Mouse (Mus musculus) megakaryocyte, embryonic 14.5 days (primary cell): ENCODE data around the gene Zfp217. TPM values are rescaled to one million over a fixed set of nuclear protein-coding genes. Genes with fewer than 3 reads are reported as not detected.

Source experiments
- H3K27me3 ChIP-seq: replicated peaks from 2 replicates; pipeline ENCODE3; 2012; ENCODE audit warnings: inconsistent platforms
- H3K36me3 ChIP-seq: replicated peaks from 2 replicates; pipeline ENCODE3; 2012; ENCODE audit warnings: low read length, inconsistent platforms, mixed read lengths
- H3K4me1 ChIP-seq: 2 replicates; pipeline ENCODE4 v1.6.1; 2012; ENCODE audit warnings: inconsistent platforms
- H3K4me3 ChIP-seq: replicated peaks from 2 replicates; pipeline ENCODE3; 2012; ENCODE audit warnings: moderate library complexity, mild to moderate bottlenecking, inconsistent platforms
- H3K9me3 ChIP-seq: 2 replicates; pipeline ENCODE4 v1.6.1; 2012; ENCODE audit warnings: inconsistent platforms
- FLI1 ChIP-seq: IDR thresholded peaks from 2 replicates; pipeline ENCODE4 v1.6.1; 2012; ENCODE audit warnings: low read length, inconsistent platforms, mixed read lengths
- GATA1 ChIP-seq: IDR thresholded peaks from 3 replicates; pipeline ENCODE4 v1.6.1; 2012; ENCODE audit warnings: mixed read lengths, low read length, inconsistent platforms, borderline replicate concordance
- polyA plus RNA-seq: library from polyadenylated mRNA; stranded (reverse); fragments of >175 nt; gene quantifications from 2 replicates; pipeline ENCODE4 v1.2.3, GENCODE M21; 2012; ENCODE audit warnings: low replicate concordance; ENCODE audit not compliant: insufficient read depth

Gene Zfp217
- polyA plus RNA-seq, 1 experiment, result 3.0 TPM

GRCm38 (mm10) chr2:170091563-170092443 lies 56.1 kb downstream of the Zfp217 start:
- no peaks in the 10 kb centered on the region for H3K9me3 ChIP-seq
- no peaks in the 10 kb centered on the region for H3K4me1 ChIP-seq
- H3K4me3 ChIP-seq, result no peak overlapping the region
- TF ChIP-seq GATA1, result no peak
- no peak for TF ChIP-seq FLI1
- H3K36me3 ChIP-seq, result no peaks in the 10 kb centered on the region
- H3K27me3 ChIP-seq, result peaks cover 12% of the 10 kb centered on the region

DNA sequence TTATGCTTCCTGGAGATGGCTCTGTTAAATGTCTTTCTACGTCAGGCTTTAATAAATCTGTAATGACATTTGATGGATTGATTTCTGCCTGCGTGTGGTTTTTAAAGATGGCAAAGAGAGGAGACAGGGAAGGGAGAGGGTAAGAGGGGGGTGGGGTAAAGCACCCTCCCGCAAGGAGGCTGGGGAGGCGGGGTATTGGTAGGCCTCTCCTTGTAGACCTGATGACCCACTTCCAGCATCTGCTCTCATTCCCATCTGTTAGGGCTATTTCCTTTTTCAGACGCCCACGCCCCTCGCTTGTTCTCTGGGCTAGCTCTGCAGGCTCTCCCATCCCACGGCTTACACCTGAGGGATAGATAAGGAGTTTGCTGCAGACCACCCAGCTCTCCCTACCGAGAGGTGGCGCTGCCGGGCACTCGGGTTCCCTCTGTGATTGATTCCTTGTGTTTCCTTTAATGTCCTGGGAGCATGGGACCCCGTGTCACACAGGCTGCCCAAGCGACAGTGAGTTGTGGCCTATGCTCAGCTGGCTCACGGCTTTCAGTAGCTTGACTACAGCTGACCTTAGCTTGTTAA lies 69.4 kb downstream of the Zfp217 start:
- no peak overlapping the region for H3K4me3 ChIP-seq
- H3K9me3 ChIP-seq, result no peaks in the 10 kb centered on the region
- H3K27me3 ChIP-seq, result no peaks in the 10 kb centered on the region
- H3K36me3 ChIP-seq, result no peaks in the 10 kb centered on the region
- no peaks in the 10 kb centered on the region for H3K4me1 ChIP-seq
- TF ChIP-seq FLI1 (no peak), GATA1 (no peak)

DNA sequence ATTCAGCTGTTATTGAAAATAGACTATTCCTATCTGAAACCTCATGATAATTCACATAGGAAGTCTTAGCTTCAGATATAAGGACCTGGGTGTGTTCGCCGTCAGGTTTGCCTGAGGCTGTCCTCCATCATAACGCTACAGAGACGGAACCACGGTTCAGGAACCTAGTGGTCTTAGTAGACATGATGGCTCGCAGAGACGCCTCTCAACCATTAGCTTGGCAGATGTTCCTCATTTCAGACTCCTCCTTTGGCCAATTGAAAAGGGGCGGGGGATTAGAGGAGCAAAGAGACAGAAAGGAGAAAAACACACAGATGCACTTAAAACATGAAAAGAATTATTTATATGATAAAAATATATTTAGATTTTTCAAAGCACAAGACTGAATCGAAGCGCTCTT lies 69.9 kb downstream of the Zfp217 start:
- Histone ChIP-seq H3K36me3 (no peaks in the 10 kb centered on the region), H3K9me3 (no peaks in the 10 kb centered on the region), H3K4me3 (no peak overlapping the region), H3K27me3 (no peaks in the 10 kb centered on the region), H3K4me1 (no peaks in the 10 kb centered on the region)
- TF ChIP-seq FLI1 (no peak), GATA1 (no peak)

GRCm38 (mm10) chr2:170076941-170077490 lies 70.9 kb downstream of the Zfp217 start:
- H3K36me3 ChIP-seq, result no peaks in the 10 kb centered on the region
- no peaks in the 10 kb centered on the region for H3K9me3 ChIP-seq
- H3K4me1 ChIP-seq, result no peaks in the 10 kb centered on the region
- H3K4me3 ChIP-seq, result no peak overlapping the region
- TF ChIP-seq FLI1 (no peak), GATA1 (no peak)
- no peaks in the 10 kb centered on the region for H3K27me3 ChIP-seq

- Histone ChIP-seq H3K36me3 (no peaks in the 10 kb centered on the region), H3K4me1 (no peaks in the 10 kb centered on the region), H3K27me3 (peaks cover 5% of the 10 kb centered on the region), H3K9me3 (peaks cover 13% of the 10 kb centered on the region), H3K4me3 (no peak overlapping the region)
- no peak for TF ChIP-seq FLI1
- no peak for TF ChIP-seq GATA1
Observed at GRCm38 (mm10) chr2:170070641-170071241, 77.2 kb downstream of the Zfp217 start.

- TF ChIP-seq FLI1, result no peak
- TF ChIP-seq GATA1, result no peak
- peaks cover 5% of the 10 kb centered on the region for H3K27me3 ChIP-seq
- H3K36me3 ChIP-seq, result no peaks in the 10 kb centered on the region
- H3K4me1 ChIP-seq, result no peaks in the 10 kb centered on the region
- no peak overlapping the region for H3K4me3 ChIP-seq
- peaks cover 13% of the 10 kb centered on the region for H3K9me3 ChIP-seq
Observed at GRCm38 (mm10) chr2:170069976-170070375, 77.9 kb downstream of the Zfp217 start.

DNA sequence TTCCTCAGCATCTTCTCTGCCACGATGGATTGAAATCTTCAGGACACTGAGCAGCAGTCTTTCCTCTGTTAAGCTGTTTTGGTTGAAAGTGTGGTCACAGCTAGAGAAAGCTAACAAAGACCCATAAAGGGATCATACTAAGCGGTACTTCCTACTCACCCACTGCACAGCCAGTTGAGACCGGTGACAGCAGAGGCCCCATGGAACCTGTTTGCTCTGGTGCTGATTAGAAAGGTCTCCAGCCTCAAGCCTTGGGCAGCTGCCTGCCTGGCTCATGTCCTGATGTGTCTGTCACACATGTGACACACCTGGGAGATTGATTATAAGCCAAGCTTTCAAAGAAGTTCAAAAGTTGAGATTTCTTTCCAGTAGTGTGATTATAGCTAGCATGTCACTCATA lies 85.5 kb downstream of the Zfp217 start:
- Histone ChIP-seq H3K9me3 (peaks cover 11% of the 10 kb centered on the region), H3K4me1 (no peaks in the 10 kb centered on the region), H3K27me3 (no peaks in the 10 kb centered on the region), H3K4me3 (no peak overlapping the region), H3K36me3 (no peaks in the 10 kb centered on the region)
- TF ChIP-seq FLI1 (no peak), GATA1 (no peak)

GRCm38 (mm10) chr2:170060066-170060465 lies 87.8 kb downstream of the Zfp217 start:
- Histone ChIP-seq H3K4me3 (no peak overlapping the region), H3K4me1 (peaks cover 3% of the 10 kb centered on the region; the same call in 1 of the 2 replicates), H3K27me3 (no peaks in the 10 kb centered on the region), H3K9me3 (peaks cover 3% of the 10 kb centered on the region; the same call in 1 of the 2 replicates), H3K36me3 (no peaks in the 10 kb centered on the region)
- TF ChIP-seq FLI1 (no peak), GATA1 (no peak)

- no peaks in the 10 kb centered on the region for H3K27me3 ChIP-seq
- no peaks in the 10 kb centered on the region for H3K36me3 ChIP-seq
- H3K4me3 ChIP-seq, result no peak overlapping the region
- H3K4me1 ChIP-seq, result peaks cover 3% of the 10 kb centered on the region; the same call in 1 of the 2 replicates
- H3K9me3 ChIP-seq, result no peaks in the 10 kb centered on the region
- TF ChIP-seq GATA1, result no peak
- no peak for TF ChIP-seq FLI1
Observed at GRCm38 (mm10) chr2:170058774-170059173, 89.1 kb downstream of the Zfp217 start.
